9 mouse cellular contexts compared by ENCODE assay signal in the genomic region with DNA sequence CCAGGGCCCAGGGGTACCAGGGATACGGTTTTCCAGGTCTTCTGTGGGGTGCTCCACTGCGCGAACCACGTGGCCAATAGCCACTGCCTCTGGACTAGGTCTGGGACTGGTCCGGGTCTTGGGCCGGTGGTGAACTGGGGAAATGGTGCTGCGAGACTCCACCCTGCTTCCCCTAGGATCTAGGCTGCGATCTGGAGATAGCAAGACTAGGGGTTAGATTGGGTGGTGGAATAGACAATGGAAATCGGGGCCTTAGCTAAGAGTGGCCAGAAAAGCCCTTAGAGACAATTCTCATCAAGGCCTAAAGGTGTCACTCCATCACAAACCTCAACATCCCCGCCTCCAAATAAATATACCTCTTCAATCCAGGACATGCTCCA. TPM values are rescaled to one million over a fixed set of nuclear protein-coding genes. Genes with fewer than 3 reads are reported as not detected.
DNase-seq lines count a peak whose midpoint lies in the region; ATAC-seq and TF ChIP-seq lines count a peak whose summit lies in the region.
"Had no signal": no experiment of that assay in that cellular context is flagged by ENCODE, and none has a peak within 500 bp of the region (broad histone marks: within the 10 kb centered on the region; RNA-seq: fewer than 3 reads in every experiment).

No protein-coding gene starts in this region.

- no peaks in the 10 kb centered on the region for H3K4me1 ChIP-seq in embryonic facial prominence, embryonic 12.5 days
- no peaks in the 10 kb centered on the region for H3K4me1 ChIP-seq in limb, embryonic 11.5 days (ENCODE audit: control insufficient read depth, insufficient read depth, low read length)
- H3K4me1 ChIP-seq in neural tube, embryonic 15.5 days: peaks cover 7% of the 10 kb centered on the region

- no peaks in the 10 kb centered on the region for H3K9me3 ChIP-seq in embryonic facial prominence, embryonic 12.5 days
- no peaks in the 10 kb centered on the region; the same call in 1 of the 2 replicates for H3K9me3 ChIP-seq in limb, embryonic 11.5 days (ENCODE audit: control insufficient read depth, low read length)
- no peaks in the 10 kb centered on the region for H3K9me3 ChIP-seq in neural tube, embryonic 15.5 days (replicated peaks)

- peak overlapping the region; percentile 42 for H3K4me2 ChIP-seq in embryonic facial prominence, embryonic 12.5 days (replicated peaks)
- peak overlapping the region; percentile 38 for H3K4me2 ChIP-seq in limb, embryonic 11.5 days (ENCODE audit: low read depth, severe bottlenecking)
- H3K4me2 ChIP-seq in neural tube, embryonic 15.5 days: peak overlapping the region; percentile 55

- H3K27ac ChIP-seq in layer of hippocampus, adult 2 months: no peak overlapping the region
- no peak overlapping the region for H3K27ac ChIP-seq in embryonic facial prominence, embryonic 12.5 days
- H3K27ac ChIP-seq in limb, embryonic 11.5 days (replicated peaks; ENCODE audit: low read depth, low read length): no peak overlapping the region
- H3K27ac ChIP-seq in neural tube, embryonic 15.5 days (replicated peaks): no peak overlapping the region

- TF ChIP-seq CTCF in layer of hippocampus, adult 2 months (conservative IDR thresholded peaks at IDR 0.05): no peak; the same call in 1 of the 2 replicates

- no peaks in the 10 kb centered on the region for H3K27me3 ChIP-seq in embryonic facial prominence, embryonic 12.5 days
- H3K27me3 ChIP-seq in limb, embryonic 11.5 days (ENCODE audit: control insufficient read depth, insufficient read depth, low read length): no peaks in the 10 kb centered on the region
- H3K27me3 ChIP-seq in neural tube, embryonic 15.5 days (replicated peaks): no peaks in the 10 kb centered on the region

- H3K4me3 ChIP-seq in layer of hippocampus, adult 2 months: peak overlapping the region; percentile 40; the same call in 1 of the 2 replicates
- H3K4me3 ChIP-seq in embryonic facial prominence, embryonic 12.5 days: peak overlapping the region; percentile 21; the same call in 1 of the 2 replicates
- no peak overlapping the region for H3K4me3 ChIP-seq in limb, embryonic 11.5 days (ENCODE audit: low read depth, low read length)
- peak overlapping the region; percentile 25 for H3K4me3 ChIP-seq in neural tube, embryonic 15.5 days (replicated peaks)

- 33% methylated on average over 10 of the region's 10 CpGs for WGBS in embryonic facial prominence, embryonic 12.5 days
- WGBS in limb, embryonic 11.5 days: 47% methylated on average over 10 of the region's 10 CpGs
- 50% methylated on average over 10 of the region's 10 CpGs for WGBS in neural tube, embryonic 15.5 days

- H3K36me3 ChIP-seq in embryonic facial prominence, embryonic 12.5 days: no peaks in the 10 kb centered on the region
- no peaks in the 10 kb centered on the region for H3K36me3 ChIP-seq in limb, embryonic 11.5 days (ENCODE audit: control insufficient read depth, insufficient read depth, low read length)
- no peaks in the 10 kb centered on the region for H3K36me3 ChIP-seq in neural tube, embryonic 15.5 days

- DNase-seq in layer of hippocampus, adult 2 months (ENCODE audit: low spot score in 2 of 2): no peak
- no peak for DNase-seq in layer of hippocampus, postnatal 14 days (ENCODE audit: low spot score in 2 of 2)
- DNase-seq in limb, embryonic 11.5 days (ENCODE audit: low spot score): no peak
- DNase-seq in right cerebral cortex, adult 18-20 months: no peak
- DNase-seq in layer of hippocampus, postnatal 10 days (ENCODE audit: low spot score in 2 of 2): no peak
- DNase-seq in spleen, postnatal 4 days (ENCODE audit: low spot score in 2 of 2): no peak
- DNase-seq: heart, postnatal 14 days had no signal

- no peak for ATAC-seq in embryonic facial prominence, embryonic 12.5 days (ENCODE audit: insufficient number of reproducible peaks, insufficient read depth, low FRiP score, low TSS enrichment)
- 0 out of 2 replicates have a peak, but pooled peaks have one; percentile 20 for ATAC-seq in limb, embryonic 11.5 days (ENCODE audit: insufficient number of reproducible peaks, low FRiP score, low TSS enrichment, low read depth)
- ATAC-seq in neural tube, embryonic 15.5 days (ENCODE audit: low FRiP score): no peak

- no peak overlapping the region for H3K9ac ChIP-seq in embryonic facial prominence, embryonic 12.5 days
- H3K9ac ChIP-seq in limb, embryonic 11.5 days (ENCODE audit: low read length): 0 out of 2 replicates have a peak overlapping the region, but pooled peaks have one; percentile 2
- H3K9ac ChIP-seq in neural tube, embryonic 15.5 days (replicated peaks): no peak overlapping the region

RNA-seq across cellular contexts. Expression of gene Plp2, which starts 3.8 kb away (rescaled TPM):
- total RNA-seq in layer of hippocampus, adult 2 months (2021): 1 to 10 TPM; 4.9 to 5.4 TPM
- 1 to 10 TPM; 7.0 to 9.6 TPM for total RNA-seq in layer of hippocampus, postnatal 14 days (2021)
- polyA plus RNA-seq in embryonic facial prominence, embryonic 12.5 days (2016; fragmentation: Nextera tagmentation; extraction: Ambion mirVana): 58.4 and 63.2 TPM in 2 replicates
- polyA plus RNA-seq in limb, embryonic 11.5 days (2014; fragmentation: Nextera tagmentation; extraction: Ambion mirVana): 78.1 and 81.0 TPM in 2 replicates
- polyA plus RNA-seq in neural tube, embryonic 15.5 days (2015; fragmentation: Nextera tagmentation; extraction: Ambion mirVana): 20.3 and 50.6 TPM in 2 replicates
- total RNA-seq in layer of hippocampus, postnatal 10 days (2021): 10 to 100 TPM; 14.9 to 19.3 TPM

RNA-seq across cellular contexts. Expression of gene Magix, which starts 6.1 kb away (rescaled TPM):
- total RNA-seq in layer of hippocampus, adult 2 months (2021): under 1 TPM; 0.31 to 0.52 TPM
- total RNA-seq in layer of hippocampus, postnatal 14 days (2021): under 1 TPM; 0.25 to 0.31 TPM
- polyA plus RNA-seq in embryonic facial prominence, embryonic 12.5 days (2016; fragmentation: Nextera tagmentation; extraction: Ambion mirVana): 0.11 and 0.15 TPM in 2 replicates
- polyA plus RNA-seq in limb, embryonic 11.5 days (2014; fragmentation: Nextera tagmentation; extraction: Ambion mirVana): 0.21 TPM in 1 of 2 replicates, not detected in the other
- polyA plus RNA-seq in neural tube, embryonic 15.5 days (2015; fragmentation: Nextera tagmentation; extraction: Ambion mirVana): 0.13 TPM in 1 of 2 replicates, not detected in the other
- under 1 TPM in 1 of 2 experiments, not detected in 1; 0.42 TPM for total RNA-seq in layer of hippocampus, postnatal 10 days (2021)

RNA-seq across cellular contexts. Expression of gene Prickle3, which starts 17.9 kb away (rescaled TPM):
- total RNA-seq in layer of hippocampus, adult 2 months (2021): 1 to 10 TPM; 1.0 to 1.1 TPM
- total RNA-seq in layer of hippocampus, postnatal 14 days (2021): 1 to 10 TPM; 1.5 to 1.6 TPM
- 6.6 and 7.1 TPM in 2 replicates for polyA plus RNA-seq in embryonic facial prominence, embryonic 12.5 days (2016; fragmentation: Nextera tagmentation; extraction: Ambion mirVana)
- 5.6 and 6.7 TPM in 2 replicates for polyA plus RNA-seq in limb, embryonic 11.5 days (2014; fragmentation: Nextera tagmentation; extraction: Ambion mirVana)
- polyA plus RNA-seq in neural tube, embryonic 15.5 days (2015; fragmentation: Nextera tagmentation; extraction: Ambion mirVana): 1.7 and 3.8 TPM in 2 replicates
- total RNA-seq in layer of hippocampus, postnatal 10 days (2021): 1 to 10 TPM; 2.0 TPM

RNA-seq across cellular contexts. Expression of gene Gpkow, which starts 21.9 kb away (rescaled TPM):
- total RNA-seq in layer of hippocampus, adult 2 months (2021): 10 to 100 TPM; 32.6 to 40.6 TPM
- total RNA-seq in layer of hippocampus, postnatal 14 days (2021): 10 to 100 TPM; 33.2 to 36.3 TPM
- 38.7 and 39.6 TPM in 2 replicates for polyA plus RNA-seq in embryonic facial prominence, embryonic 12.5 days (2016; fragmentation: Nextera tagmentation; extraction: Ambion mirVana)
- 40.9 and 43.4 TPM in 2 replicates for polyA plus RNA-seq in limb, embryonic 11.5 days (2014; fragmentation: Nextera tagmentation; extraction: Ambion mirVana)
- 46.0 and 46.5 TPM in 2 replicates for polyA plus RNA-seq in neural tube, embryonic 15.5 days (2015; fragmentation: Nextera tagmentation; extraction: Ambion mirVana)
- 10 to 100 TPM; 35.5 to 38.4 TPM for total RNA-seq in layer of hippocampus, postnatal 10 days (2021)

RNA-seq across cellular contexts. Expression of gene Syp, which starts 36.7 kb away (rescaled TPM):
- 1,000 to 10,000 TPM; 1,738 to 1,877 TPM for total RNA-seq in layer of hippocampus, adult 2 months (2021)
- total RNA-seq in layer of hippocampus, postnatal 14 days (2021): 1,000 to 10,000 TPM; 1,862 to 1,901 TPM
- 7.7 and 11.1 TPM in 2 replicates for polyA plus RNA-seq in embryonic facial prominence, embryonic 12.5 days (2016; fragmentation: Nextera tagmentation; extraction: Ambion mirVana)
- polyA plus RNA-seq in limb, embryonic 11.5 days (2014; fragmentation: Nextera tagmentation; extraction: Ambion mirVana): 0.56 and 0.61 TPM in 2 replicates
- 195 and 223 TPM in 2 replicates for polyA plus RNA-seq in neural tube, embryonic 15.5 days (2015; fragmentation: Nextera tagmentation; extraction: Ambion mirVana)
- total RNA-seq in layer of hippocampus, postnatal 10 days (2021): 1,000 to 10,000 TPM; 1,418 to 1,453 TPM
